Mouse (Mus musculus) urinary bladder, postnatal 25 days (tissue): Measurements from ENCODE around the gene Trabd2b.

Experiments
- DNase-seq: peaks from one replicate; pipeline ENCODE4 v3.0.0; 2022; ENCODE audit warnings: low spot score

The Trabd2b gene

DNA sequence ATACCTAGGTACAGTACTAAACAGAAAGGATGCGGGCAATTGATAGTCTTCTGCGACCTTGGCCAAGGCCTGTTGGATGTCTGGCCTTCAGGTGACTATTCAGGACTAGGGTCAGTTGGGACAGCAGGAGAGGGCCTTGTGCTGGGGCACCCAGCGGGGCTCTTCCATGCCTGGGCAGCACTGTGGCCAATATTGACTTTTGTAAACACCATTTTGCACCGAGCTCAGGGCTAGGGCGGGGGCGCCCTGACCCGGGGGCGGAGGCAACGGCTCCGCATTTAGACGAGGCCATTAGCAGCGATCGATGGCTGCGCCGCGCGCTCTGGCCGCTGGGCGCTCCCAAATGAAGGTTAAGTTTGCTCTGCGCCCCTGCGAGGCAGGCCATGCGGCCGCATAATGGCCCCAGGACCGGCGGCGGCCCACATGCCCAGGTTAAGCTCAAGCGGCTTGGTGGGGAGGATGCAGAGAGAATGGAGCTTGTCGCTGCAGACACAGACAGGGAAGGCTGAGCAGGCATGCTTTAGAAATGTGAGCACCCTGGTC, 242.1 kb downstream of the Trabd2b start:
- DNase-seq = no peak

DNA sequence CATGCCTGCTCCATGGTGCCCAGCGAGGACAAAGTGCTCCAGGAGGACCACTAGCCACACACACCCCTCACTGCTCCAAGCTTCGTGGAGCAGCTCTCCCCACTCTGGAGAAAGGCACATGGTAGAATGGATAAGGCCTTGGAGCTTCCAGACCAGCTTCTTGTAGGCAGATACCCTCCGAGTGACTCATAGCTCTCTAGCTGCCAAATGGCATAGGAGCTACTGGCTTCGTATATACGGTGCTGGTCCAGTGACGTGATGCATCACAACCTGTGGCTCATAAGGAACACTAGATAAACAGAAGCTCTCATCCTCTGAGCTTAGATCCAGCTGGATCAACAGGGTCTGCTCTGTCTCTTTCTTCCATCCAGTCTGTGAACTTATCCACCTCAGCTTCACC, 244.0 kb downstream of the Trabd2b start:
- no peak for DNase-seq

DNA sequence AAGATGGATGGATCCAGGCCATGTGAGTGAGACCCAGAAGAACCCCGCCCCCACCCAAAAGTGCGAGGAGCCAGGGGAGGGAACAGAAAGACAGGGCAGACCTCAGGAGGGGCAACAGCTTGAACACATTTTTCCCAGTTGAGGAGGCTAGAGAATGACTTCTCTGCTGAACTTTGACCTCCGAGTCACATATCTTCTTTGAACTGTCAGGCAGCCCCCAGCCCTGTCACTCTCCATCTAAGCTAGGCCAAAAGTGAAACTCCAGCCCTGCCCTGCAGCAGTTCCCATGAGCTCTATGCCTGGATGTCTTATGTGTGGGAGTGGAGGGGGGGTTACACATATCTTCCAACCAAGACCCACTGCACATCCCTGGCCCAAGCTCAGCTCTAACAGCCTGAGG, 244.5 kb downstream of the Trabd2b start:
- no peak for DNase-seq

- DNase-seq = no peak
Measured at GRCm38 (mm10) chr4:114651606-114652005, 245.1 kb downstream of the Trabd2b start.

DNA sequence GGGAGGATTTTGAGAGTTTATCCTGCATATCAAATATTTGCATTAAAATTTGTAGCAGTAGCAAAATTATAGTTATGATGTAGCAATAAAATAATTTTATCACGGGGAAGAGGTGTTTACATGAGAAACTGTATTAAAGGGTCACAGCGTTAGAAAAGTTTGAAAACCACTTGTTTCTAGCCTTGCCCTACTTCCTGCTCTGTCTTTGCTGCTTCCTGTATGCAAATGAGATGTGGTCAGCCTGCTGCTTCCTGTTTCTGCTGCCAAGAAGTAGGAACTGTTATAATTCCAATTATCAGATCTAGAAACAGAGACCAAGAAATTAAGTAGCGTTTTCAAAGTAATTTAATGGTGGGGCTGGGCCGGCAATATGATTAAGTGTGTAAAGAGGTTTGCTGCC, 245.9 kb downstream of the Trabd2b start:
- no peak for DNase-seq

GRCm38 (mm10) chr4:114657933-114658332, 251.4 kb downstream of the Trabd2b start:
- no peak for DNase-seq

- DNase-seq = no peak
Measured at GRCm38 (mm10) chr4:114659876-114660275, 253.4 kb downstream of the Trabd2b start.

GRCm38 (mm10) chr4:114664063-114665036, 257.8 kb downstream of the Trabd2b start:
- DNase-seq = no peak
